In the genomic region with DNA sequence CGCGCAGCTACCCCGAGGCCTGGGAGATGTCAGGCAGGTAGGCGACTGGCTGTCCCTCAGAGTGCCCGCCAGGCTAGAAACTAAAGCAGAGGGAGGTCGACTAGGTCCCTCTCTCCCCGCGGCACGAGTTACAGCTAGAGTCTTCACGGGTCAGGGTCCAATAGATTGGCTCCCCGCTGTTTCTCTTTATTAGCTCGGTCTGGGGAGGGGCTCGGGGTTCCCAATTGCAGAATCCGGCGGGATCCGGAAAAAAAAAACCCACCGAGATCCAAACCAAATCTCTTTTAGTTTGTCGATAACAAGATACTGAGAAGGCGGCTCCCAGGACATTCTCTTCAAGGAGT, we compare ENCODE assay signal across 8 mouse cellular contexts. TPM values are rescaled to one million over a fixed set of nuclear protein-coding genes. Genes with fewer than 3 reads are reported as not detected.
DNase-seq lines count a peak whose midpoint lies in the region; ATAC-seq and TF ChIP-seq lines count a peak whose summit lies in the region.

No protein-coding gene starts in this region.

- H3K9ac ChIP-seq in lung, postnatal 0 days (replicated peaks; ENCODE audit: low read depth) = peak overlapping the region; percentile 27; the same call in 1 of the 2 replicates
- H3K9ac ChIP-seq in limb, embryonic 15.5 days = no peak overlapping the region; the same call in 1 of the 2 replicates
- H3K9ac ChIP-seq in stomach, embryonic 15.5 days = peak overlapping the region; percentile 20

- DNase-seq in cerebellum, adult 2 months = no peak
- no peak for DNase-seq in cerebellum, postnatal 25 days
- no peak for DNase-seq in lung, postnatal 0 days (ENCODE audit: low spot score)
- DNase-seq in lung, postnatal 25 days (ENCODE audit: low spot score) = no peak
- no peak for DNase-seq in spleen, postnatal 10 days (ENCODE audit: low spot score in 2 of 2)

- peak overlapping the region; percentile 69 for H3K4me2 ChIP-seq in lung, postnatal 0 days (replicated peaks; ENCODE audit: low read depth, low read length)
- H3K4me2 ChIP-seq in limb, embryonic 15.5 days = peak overlapping the region; percentile 97
- peak overlapping the region; percentile 95 for H3K4me2 ChIP-seq in stomach, embryonic 15.5 days

- H3K36me3 ChIP-seq in lung, postnatal 0 days (ENCODE audit: insufficient read depth, low read length) = no peaks in the 10 kb centered on the region
- H3K36me3 ChIP-seq in limb, embryonic 15.5 days = no peaks in the 10 kb centered on the region
- H3K36me3 ChIP-seq in stomach, embryonic 15.5 days = no peaks in the 10 kb centered on the region

- no peak for TF ChIP-seq POLR2A in cerebellum, adult 2 months (IDR thresholded peaks at IDR 0.05; ENCODE audit: borderline replicate concordance, insufficient read depth, low read length)

- TF ChIP-seq EP300 in lung, postnatal 0 days (IDR thresholded peaks at IDR 0.05) = no peak

- 3% methylated on average over 19 of the region's 19 CpGs for WGBS in cerebellum, adult 2 months
- WGBS in lung, postnatal 0 days = 2% methylated on average over 18 of the region's 19 CpGs
- under 1% methylated on average over 19 of the region's 19 CpGs for WGBS in limb, embryonic 15.5 days
- WGBS in stomach, embryonic 15.5 days = 3% methylated on average over 19 of the region's 19 CpGs

- peak overlapping the region; percentile 99 for H3K27ac ChIP-seq in cerebellum, adult 2 months (ENCODE audit: insufficient read depth, low read length)
- H3K27ac ChIP-seq in lung, postnatal 0 days (ENCODE audit: low read length) = peak overlapping the region; percentile 71; the same call in 1 of the 2 replicates
- H3K27ac ChIP-seq in limb, embryonic 15.5 days = no peak overlapping the region
- H3K27ac ChIP-seq in stomach, embryonic 15.5 days = 0 out of 2 replicates have a peak overlapping the region, but pooled peaks have one; percentile 24

- H3K4me1 ChIP-seq in cerebellum, adult 2 months (ENCODE audit: control insufficient read depth, insufficient read depth, low read length) = peaks cover 16% of the 10 kb centered on the region
- H3K4me1 ChIP-seq in lung, postnatal 0 days (ENCODE audit: insufficient read depth, low read depth, low read length) = 0 out of 2 replicates have a peak, but pooled peaks cover 4% of the 10 kb centered on the region
- H3K4me1 ChIP-seq in limb, embryonic 15.5 days = peaks cover 25% of the 10 kb centered on the region
- H3K4me1 ChIP-seq in stomach, embryonic 15.5 days = peaks cover 26% of the 10 kb centered on the region

- TF ChIP-seq CTCF in cerebellum, adult 2 months (IDR thresholded peaks at IDR 0.05; ENCODE audit: borderline replicate concordance, insufficient read depth, low read depth, low read length) = no peak
- no peak for TF ChIP-seq CTCF in lung, postnatal 0 days (IDR thresholded peaks at IDR 0.05)

- ATAC-seq in lung, postnatal 0 days = no peak
- no peak for ATAC-seq in limb, embryonic 15.5 days (ENCODE audit: insufficient number of reproducible peaks, low FRiP score, low TSS enrichment, low read depth)
- peak; percentile 25; the same call in 1 of the 2 replicates for ATAC-seq in stomach, embryonic 15.5 days (ENCODE audit: insufficient read depth, low FRiP score, low read depth)
- ATAC-seq in megakaryocyte progenitor cell, adult 5-6 weeks (replicated peaks; ENCODE audit: poor library complexity) = no peak

- no peaks in the 10 kb centered on the region for H3K9me3 ChIP-seq in lung, postnatal 0 days (ENCODE audit: low read length)
- H3K9me3 ChIP-seq in limb, embryonic 15.5 days = no peaks in the 10 kb centered on the region
- no peaks in the 10 kb centered on the region for H3K9me3 ChIP-seq in stomach, embryonic 15.5 days

- no peaks in the 10 kb centered on the region for H3K27me3 ChIP-seq in cerebellum, adult 2 months (ENCODE audit: control insufficient read depth, insufficient read depth, low read length)
- H3K27me3 ChIP-seq in lung, postnatal 0 days (replicated peaks; ENCODE audit: insufficient read depth, low read length) = peaks cover 14% of the 10 kb centered on the region; the same call in 1 of the 2 replicates
- peaks cover 68% of the 10 kb centered on the region for H3K27me3 ChIP-seq in limb, embryonic 15.5 days
- peaks cover 39% of the 10 kb centered on the region for H3K27me3 ChIP-seq in stomach, embryonic 15.5 days (replicated peaks)

- peak overlapping the region; percentile 88 for H3K4me3 ChIP-seq in cerebellum, adult 2 months (replicated peaks; ENCODE audit: insufficient read depth, low read depth, low read length)
- H3K4me3 ChIP-seq in lung, postnatal 0 days (ENCODE audit: low read depth, low read length) = peak overlapping the region; percentile 48
- H3K4me3 ChIP-seq in limb, embryonic 15.5 days = peak overlapping the region; percentile 49
- H3K4me3 ChIP-seq in stomach, embryonic 15.5 days (replicated peaks) = peak overlapping the region; percentile 56

RNA-seq across cellular contexts. Expression of a gene that starts 0.5 kb away (rescaled TPM):
- 17.0 and 19.1 TPM in 2 replicates for polyA plus RNA-seq in cerebellum, adult 2 months (2012; rRNA removed)
- 1.2 and 1.3 TPM in 2 replicates for polyA plus RNA-seq in lung, postnatal 0 days (2015; fragmentation: Nextera tagmentation; extraction: Ambion mirVana)
- polyA plus RNA-seq in limb, embryonic 15.5 days (2015; fragmentation: Nextera tagmentation; extraction: Ambion mirVana) = 0.41 and 0.65 TPM in 2 replicates
- 1.8 and 3.0 TPM in 2 replicates for polyA plus RNA-seq in stomach, embryonic 15.5 days (2015; fragmentation: Nextera tagmentation; extraction: Ambion mirVana)
- not detected in 2 replicates for total RNA-seq in megakaryocyte progenitor cell, adult 5-6 weeks (2015)
- total RNA-seq in megakaryocyte progenitor cell, adult 5-6 weeks (2017) = not detected in 2 replicates

RNA-seq across cellular contexts. Expression of a gene that starts 47.9 kb away (rescaled TPM):
- polyA plus RNA-seq in cerebellum, adult 2 months (2012; rRNA removed) = 74.0 and 77.7 TPM in 2 replicates
- 49.1 and 58.6 TPM in 2 replicates for polyA plus RNA-seq in lung, postnatal 0 days (2015; fragmentation: Nextera tagmentation; extraction: Ambion mirVana)
- polyA plus RNA-seq in limb, embryonic 15.5 days (2015; fragmentation: Nextera tagmentation; extraction: Ambion mirVana) = 180 and 188 TPM in 2 replicates
- polyA plus RNA-seq in stomach, embryonic 15.5 days (2015; fragmentation: Nextera tagmentation; extraction: Ambion mirVana) = 141 and 160 TPM in 2 replicates
- total RNA-seq in megakaryocyte progenitor cell, adult 5-6 weeks (2015) = 63.7 and 70.3 TPM in 2 replicates
- 63.4 and 69.0 TPM in 2 replicates for total RNA-seq in megakaryocyte progenitor cell, adult 5-6 weeks (2017)
